Mouse (Mus musculus): ENCODE measurements around the gene Slbp. TPM values are rescaled to one million over a fixed set of nuclear protein-coding genes. Genes with fewer than 3 reads are reported as not detected.
A peak's percentile ranks its signal among the peaks of the same experiment; 100 is the strongest.

Gene Slbp
- total RNA-seq, 1 experiment: 123 TPM

DNA sequence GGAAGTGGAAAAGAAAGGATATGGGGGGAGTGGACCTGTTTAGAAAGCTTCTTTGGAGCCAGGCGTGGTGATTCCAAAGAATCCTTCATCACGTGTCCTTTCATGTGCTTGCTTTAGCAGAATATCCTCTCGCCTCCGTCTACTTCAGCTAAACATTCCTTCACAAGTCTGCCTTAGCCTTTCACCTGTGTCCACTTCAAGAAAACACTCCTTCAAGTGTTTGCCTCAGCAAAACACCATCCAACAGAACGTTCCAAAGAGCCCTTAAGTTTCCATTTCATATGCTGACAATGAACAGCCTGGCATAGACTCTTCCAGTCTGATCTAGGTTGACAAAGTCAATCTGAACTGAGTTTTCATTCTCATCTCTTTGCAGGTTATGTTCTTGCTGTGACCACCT, 25.9 kb upstream of the Slbp start:
- in situ Hi-C loops (cut with MboI; ENCODE audit: low sequenced_read_pairs in 2 of 2, unreplicated experiment in 2 of 2): no loop called here
- no peaks in the 10 kb centered on the region for H3K9me3 ChIP-seq (ENCODE audit: control insufficient read depth, insufficient read depth, low read depth, low read length)
- H3K9ac ChIP-seq (ENCODE audit: insufficient read depth, low read depth, low read length, poor library complexity, severe bottlenecking): no peak overlapping the region
- no peak overlapping the region for H3K27ac ChIP-seq (ENCODE audit: insufficient read depth, low read depth, low read length, poor library complexity, severe bottlenecking)
- TF ChIP-seq MAFK (IDR thresholded peaks at IDR 0.05; ENCODE audit: insufficient read depth, low read depth, low read length) (no peak), ZC3H11A (IDR thresholded peaks at IDR 0.05; ENCODE audit: borderline replicate concordance, low read depth, low read length) (no peak), CHD2 (IDR thresholded peaks at IDR 0.05; ENCODE audit: low read depth, low read length) (no peak), HCFC1 (IDR thresholded peaks at IDR 0.05; ENCODE audit: borderline replicate concordance, insufficient read depth, low read length) (no peak), ZNF384 (IDR thresholded peaks at IDR 0.05; ENCODE audit: low read depth, low read length) (no peak)
- H3K4me3 ChIP-seq (ENCODE audit: insufficient read depth in 1 of 2, low read depth in 1 of 2, low read length in 2 of 2, poor library complexity in 1 of 2, severe bottlenecking in 1 of 2): no peak overlapping the region
- H3K4me1 ChIP-seq (ENCODE audit: control insufficient read depth in 2 of 2, insufficient read depth in 2 of 2, low read length in 2 of 2, poor library complexity in 1 of 2): peaks cover 2 to 5% of the 10 kb centered on the region in 2 experiments; a peak in 3 of 4 replicates
- H3K36me3 ChIP-seq (ENCODE audit: control insufficient read depth, insufficient read depth, low read length, poor library complexity, severe bottlenecking): peaks cover 4% of the 10 kb centered on the region; the same call in 1 of the 2 replicates
- DNase-seq (ENCODE audit: low read depth, low spot score): no peak

GRCm38 (mm10) chr5:33675964-33676363, 23.6 kb upstream of the Slbp start:
- TF ChIP-seq MAFK (IDR thresholded peaks at IDR 0.05; ENCODE audit: insufficient read depth, low read depth, low read length): no peak
- no peak for TF ChIP-seq HCFC1 (IDR thresholded peaks at IDR 0.05; ENCODE audit: borderline replicate concordance, insufficient read depth, low read length)
- TF ChIP-seq CHD2 (IDR thresholded peaks at IDR 0.05; ENCODE audit: low read depth, low read length): no peak

DNA sequence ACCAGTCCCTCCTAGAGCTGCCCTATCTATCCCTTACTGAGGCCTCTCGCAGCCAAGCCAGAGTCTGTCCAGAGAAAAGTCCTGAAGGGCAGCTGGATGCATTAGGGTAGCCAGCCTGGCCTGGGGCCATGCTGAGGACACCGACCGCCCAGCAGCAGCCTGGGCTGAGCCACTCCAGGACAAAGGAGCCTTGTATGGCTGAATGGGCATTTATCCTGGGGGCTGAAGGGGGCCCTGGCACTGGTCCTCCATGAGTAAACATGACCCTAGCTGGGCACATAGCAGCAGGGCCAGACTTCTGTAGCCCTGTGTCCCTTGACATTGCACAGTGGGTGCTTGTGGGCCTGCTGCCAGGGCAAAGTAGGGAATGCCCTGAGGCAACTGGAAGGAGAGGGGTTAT, 22.1 kb upstream of the Slbp start:
- in situ Hi-C loops (cut with MboI; ENCODE audit: low sequenced_read_pairs in 2 of 2, unreplicated experiment in 2 of 2): no loop called here
- no peak for DNase-seq (ENCODE audit: low read depth, low spot score)

More at GRCm38 (mm10) chr5:33675964-33676363, 23.6 kb upstream of the Slbp start:
- Histone ChIP-seq H3K27ac (ENCODE audit: insufficient read depth, low read depth, low read length, poor library complexity, severe bottlenecking) (no peak overlapping the region), H3K36me3 (ENCODE audit: control insufficient read depth, insufficient read depth, low read length, poor library complexity, severe bottlenecking) (peaks cover 12% of the 10 kb centered on the region), H3K4me3 (ENCODE audit: insufficient read depth in 1 of 2, low read depth in 1 of 2, low read length in 2 of 2, poor library complexity in 1 of 2, severe bottlenecking in 1 of 2) (no peak overlapping the region), H3K4me1 (ENCODE audit: control insufficient read depth in 2 of 2, insufficient read depth in 2 of 2, low read length in 2 of 2, poor library complexity in 1 of 2) (peaks cover 0 to under 1% of the 10 kb centered on the region in 2 experiments; a peak in 1 of 4 replicates), H3K9ac (ENCODE audit: insufficient read depth, low read depth, low read length, poor library complexity, severe bottlenecking) (no peak overlapping the region), H3K9me3 (ENCODE audit: control insufficient read depth, insufficient read depth, low read depth, low read length) (no peaks in the 10 kb centered on the region)
- DNase-seq (ENCODE audit: low read depth, low spot score): peak; percentile 47
- in situ Hi-C loops (cut with MboI; ENCODE audit: low sequenced_read_pairs in 2 of 2, unreplicated experiment in 2 of 2): no loop called here

DNA sequence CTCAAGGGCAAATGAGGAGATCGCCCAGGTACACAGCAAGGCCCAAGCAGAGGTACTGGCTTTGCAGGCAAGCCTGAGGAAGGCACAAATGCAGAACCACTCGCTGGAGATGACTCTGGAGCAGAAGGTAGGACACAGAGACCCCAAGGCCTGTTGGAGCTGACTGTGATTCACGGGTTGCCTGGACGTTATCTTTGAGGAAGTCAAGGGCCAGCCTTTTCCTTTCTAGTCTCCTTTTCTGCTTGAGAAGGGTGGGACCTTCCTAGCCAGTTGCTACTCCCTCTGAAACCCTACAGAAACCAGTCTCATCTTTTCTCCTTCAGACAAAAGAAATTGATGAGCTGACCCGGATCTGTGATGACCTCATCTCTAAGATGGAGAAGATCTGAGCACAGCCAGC, 19.3 kb upstream of the Slbp start:
- TF ChIP-seq MAFK (IDR thresholded peaks at IDR 0.05; ENCODE audit: insufficient read depth, low read depth, low read length): no peak
- TF ChIP-seq CHD2 (IDR thresholded peaks at IDR 0.05; ENCODE audit: low read depth, low read length): no peak
- TF ChIP-seq ZC3H11A (IDR thresholded peaks at IDR 0.05; ENCODE audit: borderline replicate concordance, low read depth, low read length): no peak
- no peak for TF ChIP-seq ZNF384 (IDR thresholded peaks at IDR 0.05; ENCODE audit: low read depth, low read length)
- no peak for TF ChIP-seq HCFC1 (IDR thresholded peaks at IDR 0.05; ENCODE audit: borderline replicate concordance, insufficient read depth, low read length)
- DNase-seq (ENCODE audit: low read depth, low spot score): no peak
- Histone ChIP-seq H3K9ac (ENCODE audit: insufficient read depth, low read depth, low read length, poor library complexity, severe bottlenecking) (no peak overlapping the region), H3K9me3 (ENCODE audit: control insufficient read depth, insufficient read depth, low read depth, low read length) (no peaks in the 10 kb centered on the region), H3K4me3 (ENCODE audit: insufficient read depth in 1 of 2, low read depth in 1 of 2, low read length in 2 of 2, poor library complexity in 1 of 2, severe bottlenecking in 1 of 2) (no peak overlapping the region), H3K36me3 (ENCODE audit: control insufficient read depth, insufficient read depth, low read length, poor library complexity, severe bottlenecking) (peaks cover 46% of the 10 kb centered on the region), H3K4me1 (ENCODE audit: control insufficient read depth in 2 of 2, insufficient read depth in 2 of 2, low read length in 2 of 2, poor library complexity in 1 of 2) (no peaks in the 10 kb centered on the region; a peak in 1 of 4 replicates), H3K27ac (ENCODE audit: insufficient read depth, low read depth, low read length, poor library complexity, severe bottlenecking) (no peak overlapping the region)
- in situ Hi-C loops (cut with MboI; ENCODE audit: low sequenced_read_pairs in 2 of 2, unreplicated experiment in 2 of 2): no loop called here

More for the DNA sequence above, 22.1 kb upstream of the Slbp start:
- Histone ChIP-seq H3K36me3 (ENCODE audit: control insufficient read depth, insufficient read depth, low read length, poor library complexity, severe bottlenecking) (peaks cover 22% of the 10 kb centered on the region), H3K27ac (ENCODE audit: insufficient read depth, low read depth, low read length, poor library complexity, severe bottlenecking) (no peak overlapping the region), H3K9me3 (ENCODE audit: control insufficient read depth, insufficient read depth, low read depth, low read length) (no peaks in the 10 kb centered on the region), H3K4me3 (ENCODE audit: insufficient read depth in 1 of 2, low read depth in 1 of 2, low read length in 2 of 2, poor library complexity in 1 of 2, severe bottlenecking in 1 of 2) (no peak overlapping the region), H3K4me1 (ENCODE audit: control insufficient read depth in 2 of 2, insufficient read depth in 2 of 2, low read length in 2 of 2, poor library complexity in 1 of 2) (no peaks in the 10 kb centered on the region), H3K9ac (ENCODE audit: insufficient read depth, low read depth, low read length, poor library complexity, severe bottlenecking) (no peak overlapping the region)
- TF ChIP-seq HCFC1 (IDR thresholded peaks at IDR 0.05; ENCODE audit: borderline replicate concordance, insufficient read depth, low read length) (no peak), ZC3H11A (IDR thresholded peaks at IDR 0.05; ENCODE audit: borderline replicate concordance, low read depth, low read length) (no peak), ZNF384 (IDR thresholded peaks at IDR 0.05; ENCODE audit: low read depth, low read length) (no peak), MAFK (IDR thresholded peaks at IDR 0.05; ENCODE audit: insufficient read depth, low read depth, low read length) (no peak), CHD2 (IDR thresholded peaks at IDR 0.05; ENCODE audit: low read depth, low read length) (no peak)

- H3K9me3 ChIP-seq (ENCODE audit: control insufficient read depth, insufficient read depth, low read depth, low read length): no peaks in the 10 kb centered on the region
- DNase-seq (ENCODE audit: low read depth, low spot score): peak; percentile 38
- H3K4me1 ChIP-seq (ENCODE audit: control insufficient read depth in 2 of 2, insufficient read depth in 2 of 2, low read length in 2 of 2, poor library complexity in 1 of 2): no peaks in the 10 kb centered on the region; a peak in 1 of 4 replicates
- peaks cover 57% of the 10 kb centered on the region for H3K36me3 ChIP-seq (ENCODE audit: control insufficient read depth, insufficient read depth, low read length, poor library complexity, severe bottlenecking)
- H3K27ac ChIP-seq (ENCODE audit: insufficient read depth, low read depth, low read length, poor library complexity, severe bottlenecking): no peak overlapping the region
- in situ Hi-C loops (cut with MboI; ENCODE audit: low sequenced_read_pairs in 2 of 2, unreplicated experiment in 2 of 2): no loop called here
- no peak for TF ChIP-seq CHD2 (IDR thresholded peaks at IDR 0.05; ENCODE audit: low read depth, low read length)
- TF ChIP-seq HCFC1 (IDR thresholded peaks at IDR 0.05; ENCODE audit: borderline replicate concordance, insufficient read depth, low read length): no peak
- TF ChIP-seq ZNF384 (IDR thresholded peaks at IDR 0.05; ENCODE audit: low read depth, low read length): no peak
- no peak for TF ChIP-seq MAFK (IDR thresholded peaks at IDR 0.05; ENCODE audit: insufficient read depth, low read depth, low read length)
- no peak overlapping the region for H3K4me3 ChIP-seq (ENCODE audit: insufficient read depth in 1 of 2, low read depth in 1 of 2, low read length in 2 of 2, poor library complexity in 1 of 2, severe bottlenecking in 1 of 2)
- no peak overlapping the region for H3K9ac ChIP-seq (ENCODE audit: insufficient read depth, low read depth, low read length, poor library complexity, severe bottlenecking)
These were observed 15.8 kb upstream of the Slbp start for GRCm38 (mm10) chr5:33668223-33668622.

All from ES-E14 (cell line).